Mouse (Mus musculus): ENCODE data around the gene Ptger4.
A peak's percentile ranks its signal among the peaks of the same experiment; 100 is the strongest.

Gene Ptger4

DNA sequence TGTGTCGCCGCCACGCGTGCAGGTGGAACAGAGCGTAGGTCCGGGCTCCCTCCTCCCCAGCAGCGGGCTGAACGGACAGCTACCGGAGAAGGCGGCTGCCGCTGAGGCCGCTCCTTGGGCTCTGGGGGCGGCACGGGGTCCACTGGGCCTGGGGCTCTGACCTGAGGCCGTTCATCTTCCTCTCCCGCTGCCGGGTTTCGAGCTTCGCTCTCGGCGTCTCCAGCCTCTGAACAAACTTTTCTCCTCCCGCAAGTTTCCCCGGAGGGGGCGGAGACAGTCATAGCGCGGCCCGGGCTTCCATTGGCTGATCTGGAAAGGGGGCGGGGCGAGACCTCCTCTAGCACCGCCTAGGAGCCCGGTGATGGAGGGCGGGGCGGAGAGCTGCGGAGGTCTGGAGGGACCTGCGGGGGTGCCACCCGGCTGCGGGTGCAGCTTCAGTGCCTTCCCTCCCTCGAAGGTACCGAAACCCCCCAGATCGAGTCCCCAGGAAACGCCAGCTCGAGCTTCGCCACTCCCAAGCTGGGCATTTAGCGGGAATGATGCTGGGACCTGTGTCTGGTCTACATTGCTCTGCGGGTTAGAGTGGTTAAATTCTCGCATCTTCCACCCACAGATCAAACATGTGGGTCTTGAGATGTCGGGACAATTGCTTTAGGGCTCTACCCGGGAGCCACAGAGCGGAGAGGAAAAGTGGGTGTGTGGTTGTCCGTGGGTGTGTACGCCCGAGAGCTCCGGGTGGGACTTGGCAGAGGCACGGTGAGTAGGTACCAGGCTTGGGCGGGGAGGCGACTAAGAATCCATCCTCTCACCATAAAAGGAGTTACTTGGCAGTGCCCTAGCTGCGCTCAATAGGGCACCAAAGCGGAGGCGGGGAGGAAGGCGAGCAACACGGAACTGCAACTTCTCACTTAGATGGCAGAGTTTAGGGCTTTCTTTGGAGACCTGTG is at the start of gene Ptger4:
Ptger4 (minus strand) TSS at position 229 of the 947 bp plus-strand sequence.
- DNase-seq (ENCODE audit: low spot score), result peak; percentile 93

- DNase-seq (ENCODE audit: low spot score), result no peak
Observed at GRCm38 (mm10) chr15:5288412-5288811, 44.4 kb upstream of the Ptger4 start.

- no peak for DNase-seq (ENCODE audit: low spot score)
Observed at GRCm38 (mm10) chr15:5287072-5287471, 43.1 kb upstream of the Ptger4 start.

DNA sequence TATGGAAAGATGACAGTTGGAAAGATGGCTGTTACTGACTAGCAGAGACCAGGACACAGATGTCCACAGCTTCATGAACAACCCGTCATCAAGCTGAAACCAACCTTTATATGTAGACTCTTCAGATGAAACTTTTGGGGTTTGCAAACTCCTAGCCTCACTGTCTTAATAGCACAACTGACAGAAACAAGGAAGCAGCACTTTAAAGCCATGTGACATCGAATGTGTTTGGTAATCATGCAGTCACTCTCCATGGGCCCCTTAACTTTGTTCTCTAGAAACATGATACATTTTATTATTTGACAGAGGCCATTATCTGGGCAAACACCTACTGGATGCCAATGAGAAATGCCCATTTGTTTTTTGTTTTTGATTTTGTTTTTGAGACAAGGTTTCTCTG is 37.3 kb upstream of the Ptger4 start:
- no peak for DNase-seq (ENCODE audit: low spot score)

DNA sequence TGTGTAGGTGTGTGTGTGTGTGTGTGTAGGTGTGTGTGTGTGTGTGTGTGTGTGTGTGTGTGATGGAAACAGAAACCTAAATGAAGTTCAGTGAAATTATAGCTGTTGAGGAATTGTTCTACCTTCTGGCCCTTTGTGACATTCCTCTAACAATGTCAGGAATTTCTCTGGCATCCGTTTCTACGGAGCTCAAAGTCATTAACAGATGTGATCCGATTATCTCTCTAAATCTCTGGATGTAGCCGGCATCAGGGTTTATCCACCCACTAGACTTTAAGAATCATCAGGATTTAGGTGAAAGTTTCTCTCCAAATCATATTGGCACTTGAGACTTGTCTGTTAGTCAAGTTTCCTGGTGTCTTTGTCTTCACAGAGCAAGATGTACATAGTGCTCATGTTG is 35.8 kb upstream of the Ptger4 start:
- no peak for DNase-seq (ENCODE audit: low spot score)

DNA sequence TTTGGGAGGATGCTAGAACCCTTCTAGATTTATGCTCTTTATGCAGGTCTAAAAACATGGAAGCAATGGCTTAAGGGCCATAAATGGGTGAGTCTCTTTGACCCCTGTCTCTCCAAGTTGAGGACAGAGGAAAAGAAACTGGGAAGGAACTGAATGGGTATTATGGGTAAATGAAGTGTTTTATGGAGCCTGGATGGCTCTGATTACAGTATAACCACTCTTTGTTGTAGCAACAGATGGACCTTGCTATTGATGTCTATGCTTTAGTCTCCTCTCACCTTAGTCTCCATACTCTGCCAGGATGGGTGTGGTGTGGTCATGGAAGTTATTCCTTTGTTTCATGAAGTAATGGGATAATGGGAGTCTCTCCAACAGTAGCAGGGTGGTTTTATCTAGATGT is 34.5 kb upstream of the Ptger4 start:
- DNase-seq (ENCODE audit: low spot score), result no peak

DNA sequence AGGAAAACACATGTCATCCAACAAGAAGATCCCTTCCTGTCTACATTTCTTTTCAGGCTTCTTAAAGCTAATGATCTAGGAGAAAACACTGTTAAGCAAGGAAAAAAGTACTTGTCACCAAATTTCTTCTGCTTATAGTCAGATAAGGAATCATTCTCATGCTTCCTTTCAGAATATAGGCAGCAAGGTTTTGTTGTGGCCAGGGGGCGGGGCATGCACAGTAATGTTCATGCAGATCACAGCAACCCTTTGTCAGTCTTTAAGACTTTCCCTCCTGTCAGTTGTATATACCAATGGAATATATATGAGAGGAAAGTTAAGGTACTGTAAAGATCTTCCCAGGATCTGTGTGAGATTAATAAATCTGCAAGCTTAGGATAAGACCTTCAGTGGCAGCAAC is 30.0 kb upstream of the Ptger4 start:
- no peak for DNase-seq (ENCODE audit: low spot score)

GRCm38 (mm10) chr15:5266095-5266494 is 22.1 kb upstream of the Ptger4 start:
- no peak for DNase-seq (ENCODE audit: low spot score)

DNA sequence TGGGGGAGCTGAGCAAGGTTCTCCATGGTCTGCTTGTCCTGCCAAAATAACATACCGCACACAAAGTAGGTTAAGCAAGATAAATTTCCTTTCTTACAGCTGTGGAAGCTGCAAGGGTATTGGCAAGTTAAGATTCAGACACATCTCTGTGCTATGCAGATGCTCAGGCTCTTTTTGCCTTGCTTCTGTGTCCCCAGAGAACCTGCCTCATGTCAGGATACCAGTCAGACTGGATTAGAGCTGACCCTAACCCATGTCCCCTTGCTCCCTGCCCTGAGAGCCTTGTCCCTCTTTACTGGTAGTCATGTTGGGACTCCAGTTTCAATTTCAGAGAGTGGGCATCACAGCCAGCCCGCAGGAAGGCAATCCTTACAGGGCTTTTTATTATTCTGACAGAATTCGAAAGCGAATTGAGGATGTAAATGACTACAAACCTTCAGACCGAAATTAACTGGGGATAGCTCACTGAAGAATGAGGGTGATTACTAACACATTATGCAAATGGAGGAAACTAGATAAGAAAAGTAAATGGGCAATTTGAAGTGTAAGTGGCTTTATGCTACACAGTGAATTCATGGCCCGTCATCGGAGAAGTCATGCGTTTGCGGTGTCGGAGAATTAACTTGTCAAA is 19.0 kb upstream of the Ptger4 start:
- no peak for DNase-seq (ENCODE audit: low spot score)

GRCm38 (mm10) chr15:5262095-5262667 is 18.2 kb upstream of the Ptger4 start:
- DNase-seq (ENCODE audit: low spot score), result no peak

DNA sequence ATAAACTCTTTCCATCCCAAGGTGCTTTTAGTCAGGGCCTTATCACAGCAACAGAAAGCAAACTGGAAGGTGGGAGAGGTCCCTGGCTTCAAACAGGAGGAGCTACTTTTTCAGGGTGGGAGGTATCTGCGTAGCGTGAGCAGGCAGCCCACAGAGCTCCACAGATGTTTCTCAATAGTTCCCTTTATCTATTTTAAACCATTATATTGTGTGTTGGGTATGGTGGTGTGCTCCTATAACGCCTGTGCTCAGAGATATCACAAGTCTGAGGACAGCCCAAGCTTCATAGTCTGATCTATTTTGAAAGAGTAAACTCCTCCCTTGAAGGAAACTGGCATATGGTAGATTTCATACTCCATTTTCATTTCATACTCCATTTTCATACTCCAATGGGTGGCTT is 17.0 kb upstream of the Ptger4 start:
- no peak for DNase-seq (ENCODE audit: low spot score)

DNA sequence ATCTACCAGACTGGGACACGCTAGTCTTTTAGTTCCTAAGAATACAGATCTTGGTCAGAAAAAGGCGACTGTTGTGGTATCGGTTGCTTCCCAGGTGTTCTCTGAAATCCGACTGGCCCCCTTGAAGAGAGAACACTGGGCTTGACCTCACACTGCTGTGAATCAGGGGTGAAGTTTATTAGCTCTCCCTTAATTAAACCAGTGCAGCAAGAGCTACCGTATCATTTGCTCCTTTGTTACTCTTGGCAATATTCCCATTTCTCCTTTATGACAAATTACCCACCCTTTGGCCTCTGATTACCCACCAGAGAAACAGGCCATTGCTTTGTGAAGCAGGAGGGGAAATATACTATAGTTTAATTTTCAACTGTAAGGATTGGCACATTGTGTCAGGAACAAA is 16.2 kb upstream of the Ptger4 start:
- DNase-seq (ENCODE audit: low spot score), result no peak

- no peak for DNase-seq (ENCODE audit: low spot score)
Observed at GRCm38 (mm10) chr15:5250182-5250581, 6.2 kb upstream of the Ptger4 start.

DNA sequence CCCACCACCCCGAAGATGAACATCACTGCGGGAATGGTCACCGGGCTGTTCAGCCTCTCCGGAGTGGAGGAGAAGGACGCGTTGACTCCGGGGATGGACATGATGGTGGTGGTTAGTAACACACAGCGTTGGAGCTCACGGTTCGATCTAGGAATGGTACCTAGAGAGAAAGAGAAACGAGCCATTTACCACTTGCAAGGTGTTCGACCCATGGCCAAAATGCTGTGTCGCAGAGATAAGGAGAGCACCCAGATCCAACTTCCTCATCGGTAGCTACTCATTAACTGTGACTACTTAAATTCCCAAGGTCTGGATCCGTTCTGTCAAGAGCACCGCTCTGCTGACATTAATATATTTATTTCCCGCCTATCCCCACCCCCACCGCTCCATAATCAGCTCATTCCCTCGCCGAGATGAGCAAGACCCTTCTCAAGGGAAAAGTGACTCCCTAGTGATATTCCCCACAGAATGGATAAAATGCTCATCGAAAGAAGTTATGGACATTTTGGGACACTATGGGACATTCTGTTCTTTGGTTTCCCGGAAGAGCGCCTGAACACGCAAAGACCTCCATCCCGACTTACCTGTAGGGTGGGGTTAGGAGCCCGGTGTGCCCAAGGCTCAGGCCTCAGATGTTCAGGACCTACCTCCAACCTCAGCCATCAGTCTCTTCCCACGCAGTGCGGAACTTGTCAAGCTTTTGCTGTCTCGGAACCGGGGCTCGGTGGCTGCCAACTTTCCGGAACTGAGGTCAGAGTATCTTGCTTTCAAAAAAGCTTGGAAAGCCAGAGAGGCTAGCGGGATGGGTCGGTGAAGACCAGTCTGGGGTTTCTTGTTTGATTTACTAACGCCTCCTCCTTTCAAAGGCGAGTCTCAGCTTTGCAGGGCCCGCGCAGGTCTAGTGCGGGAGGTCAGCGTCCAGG is 690 bp downstream of the Ptger4 start:
- DNase-seq (ENCODE audit: low spot score), result no peak

GRCm38 (mm10) chr15:5242241-5243035 is 1.5 kb downstream of the Ptger4 start:
- peak; percentile 29 for DNase-seq (ENCODE audit: low spot score)

DNA sequence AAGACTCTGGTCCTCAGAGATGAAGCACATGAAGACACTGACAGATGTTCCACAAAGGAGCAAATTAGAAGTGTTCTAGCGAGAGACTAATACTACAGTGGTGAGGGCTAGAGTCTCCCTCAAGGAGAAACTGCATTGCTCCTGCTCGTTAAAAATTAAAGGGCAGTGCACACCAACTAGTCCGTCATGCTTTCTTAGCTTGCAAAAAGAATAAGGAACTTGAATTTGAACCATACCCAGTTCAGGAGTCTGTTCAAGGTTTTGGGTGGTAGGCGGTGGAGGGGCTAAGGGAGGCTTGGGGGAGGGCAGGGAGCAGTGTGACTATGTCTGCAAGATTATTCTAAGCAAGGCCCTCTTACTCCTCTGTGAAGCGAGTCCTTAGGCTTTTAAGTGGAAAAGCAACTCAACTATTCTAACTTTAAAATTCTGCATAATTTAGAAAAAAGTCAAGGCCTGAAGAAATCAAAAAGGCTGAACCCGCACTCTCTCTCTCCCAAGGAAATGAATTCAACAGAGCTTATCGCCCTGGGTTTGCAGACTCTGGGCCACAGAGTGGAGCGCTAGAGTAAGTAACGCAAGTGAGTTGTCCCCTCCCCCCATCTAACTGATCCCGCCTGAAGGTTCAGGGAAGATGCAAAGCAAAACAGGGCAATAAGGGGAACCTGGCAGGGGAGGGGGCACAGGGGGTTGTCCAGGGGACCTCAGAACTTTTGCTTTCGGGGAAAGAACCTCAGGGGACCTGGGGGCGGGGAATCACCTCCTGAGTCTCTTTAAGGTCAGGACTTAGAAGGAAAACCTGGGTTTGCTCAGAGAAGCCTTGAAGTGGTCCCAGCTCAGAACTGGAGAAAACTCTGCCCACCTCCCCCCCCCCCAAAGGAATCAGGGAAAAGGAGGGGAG is 2.4 kb downstream of the Ptger4 start:
- peak; percentile 32 for DNase-seq (ENCODE audit: low spot score)

- DNase-seq (ENCODE audit: low spot score), result no peak
Observed at GRCm38 (mm10) chr15:5240360-5240759, 3.6 kb downstream of the Ptger4 start.

- no peak for DNase-seq (ENCODE audit: low spot score)
Observed at GRCm38 (mm10) chr15:5239901-5240300, 4.1 kb downstream of the Ptger4 start.

DNA sequence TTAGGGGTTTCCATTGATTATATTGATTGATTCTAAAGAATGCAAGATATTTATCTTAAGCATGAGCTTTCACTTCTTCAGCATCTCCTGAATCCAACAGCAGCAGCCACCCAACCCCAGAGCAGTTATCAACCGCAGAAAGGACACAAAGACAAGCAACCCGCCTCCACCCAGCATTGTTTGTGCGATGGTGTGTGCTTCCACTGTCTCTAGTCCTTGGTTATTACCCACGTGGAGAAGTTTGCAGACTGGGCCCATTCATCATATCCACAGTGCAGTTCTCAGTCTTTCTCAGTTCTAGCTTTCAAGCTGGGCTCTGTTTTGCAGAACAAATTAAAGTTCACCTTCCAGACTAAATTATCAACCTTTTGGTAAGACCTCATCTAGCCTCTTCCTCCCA is 4.6 kb downstream of the Ptger4 start:
- no peak for DNase-seq (ENCODE audit: low spot score)

DNA sequence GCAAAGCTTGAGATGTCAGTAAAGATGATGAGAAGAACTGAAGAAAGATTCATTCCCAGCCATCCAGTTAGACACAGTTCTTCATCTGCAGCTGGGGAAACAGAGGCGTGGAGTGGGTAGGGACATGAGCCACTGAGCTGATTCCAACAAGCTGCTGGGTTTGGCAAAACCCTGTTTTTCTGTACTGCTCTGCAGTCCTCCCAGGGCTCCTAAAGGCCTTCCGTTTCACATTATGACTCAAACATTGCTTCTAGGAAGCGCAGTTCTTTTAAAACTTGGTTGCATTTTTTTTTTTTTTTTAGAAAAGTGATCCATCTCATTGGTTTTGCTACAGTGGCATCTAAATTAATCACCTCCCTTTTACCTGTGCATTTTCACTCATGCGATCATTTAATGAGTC is 5.4 kb downstream of the Ptger4 start:
- no peak for DNase-seq (ENCODE audit: low spot score)
